Mouse (Mus musculus): Measurements from ENCODE around the gene Wasf2. TPM values are rescaled to one million over a fixed set of nuclear protein-coding genes. Genes with fewer than 3 reads are reported as not detected.

The Wasf2 gene
- 49.0 and 49.1 TPM in 2 replicates for polyA plus RNA-seq (2016; fragmentation: Nextera tagmentation; extraction: Ambion mirVana)

DNA sequence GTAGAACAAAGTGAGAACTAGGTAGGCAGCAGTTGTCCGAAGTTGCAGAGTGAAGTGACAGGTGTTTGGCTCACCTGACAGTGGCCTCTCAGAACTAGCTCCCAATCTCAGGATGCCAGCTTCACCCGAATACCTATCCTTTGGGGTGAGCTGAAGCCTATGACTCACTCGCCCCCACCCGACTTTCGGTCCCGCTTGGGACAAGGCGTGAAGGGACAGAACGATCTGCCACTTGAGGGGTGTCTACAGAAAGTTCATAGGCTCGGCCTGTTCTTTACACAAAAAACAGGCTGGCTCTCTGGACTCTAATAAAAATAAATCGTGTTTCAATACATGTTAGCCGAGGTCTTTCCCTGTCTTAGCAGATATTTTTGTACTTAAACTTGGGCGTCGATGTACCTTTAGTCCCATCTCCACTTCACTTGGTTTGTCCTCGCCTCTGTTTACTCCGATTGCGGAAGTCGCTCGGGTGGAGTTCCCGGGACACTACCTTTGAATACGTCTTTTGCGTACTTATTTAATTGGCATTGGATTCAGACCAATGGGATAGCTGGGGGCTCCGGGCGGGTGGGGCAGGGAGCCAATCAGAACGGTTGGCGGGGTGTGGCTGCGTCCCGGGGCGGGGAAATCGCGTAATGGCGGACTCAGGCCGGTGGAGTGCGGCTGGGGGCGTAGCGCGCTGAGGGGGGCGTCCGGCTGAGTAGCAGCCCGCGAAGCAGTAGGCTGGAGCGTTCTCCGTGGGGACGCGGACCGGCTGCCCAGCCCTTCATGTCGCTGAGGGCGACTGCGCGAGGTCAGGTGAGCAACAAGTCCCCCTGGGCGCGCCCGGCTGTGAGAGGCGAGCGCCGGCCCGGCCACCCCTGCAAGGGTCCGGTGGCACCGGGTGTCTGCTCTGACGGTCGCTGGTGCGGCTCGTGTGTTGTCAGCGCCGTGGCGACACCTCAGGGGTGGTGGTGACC lies at the start of gene Wasf2:
Gene Wasf2, plus strand, starts transcription at position 575 of the 959 bp plus-strand sequence.
- peak; percentile 95 for ATAC-seq (ENCODE audit: low FRiP score)
- Histone ChIP-seq H3K4me1 (peaks cover 18% of the 10 kb centered on the region), H3K36me3 (no peaks in the 10 kb centered on the region), H3K4me3 (peak within 1 kb of the TSS; percentile 80), H3K27me3 (no peaks in the 10 kb centered on the region), H3K27ac (peak within 1 kb of the TSS; percentile 62; the same call in 1 of the 2 replicates), H3K9me3 (replicated peaks) (no peaks in the 10 kb centered on the region), H3K4me2 (replicated peaks) (peak within 1 kb of the TSS; percentile 66), H3K9ac (peak within 1 kb of the TSS; percentile 68)
- WGBS, result under 1% methylated on average over 65 of the region's 65 CpGs

DNA sequence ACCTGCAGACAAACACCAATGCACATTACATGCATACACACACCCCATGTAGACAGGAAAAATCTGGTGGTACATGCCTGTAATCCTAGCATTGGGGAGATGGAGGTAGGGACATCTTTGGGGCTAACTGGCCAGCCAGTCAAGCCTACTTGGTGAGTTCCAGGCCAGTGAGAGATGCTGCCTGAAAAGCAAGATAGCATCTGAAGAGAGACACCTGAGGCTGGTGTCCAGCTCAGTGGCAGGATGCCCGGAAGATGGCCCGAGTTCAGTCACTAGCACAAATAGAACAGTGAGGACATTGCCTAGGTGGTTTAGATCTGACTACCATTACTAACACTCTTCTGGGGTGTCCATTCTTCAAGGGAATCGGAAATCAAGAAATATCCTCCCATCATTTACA lies 49.4 kb upstream of the Wasf2 start:
- 91% methylated on average over 3 of the region's 3 CpGs for WGBS
- no peak overlapping the region for H3K4me2 ChIP-seq (replicated peaks)
- peaks cover 47% of the 10 kb centered on the region for H3K4me1 ChIP-seq
- no peaks in the 10 kb centered on the region for H3K9me3 ChIP-seq (replicated peaks)
- peaks cover 16% of the 10 kb centered on the region for H3K36me3 ChIP-seq
- peaks cover 6% of the 10 kb centered on the region; the same call in 1 of the 2 replicates for H3K27me3 ChIP-seq
- ATAC-seq (ENCODE audit: low FRiP score), result no peak
- no peak overlapping the region for H3K27ac ChIP-seq
- H3K4me3 ChIP-seq, result no peak overlapping the region
- H3K9ac ChIP-seq, result no peak overlapping the region

DNA sequence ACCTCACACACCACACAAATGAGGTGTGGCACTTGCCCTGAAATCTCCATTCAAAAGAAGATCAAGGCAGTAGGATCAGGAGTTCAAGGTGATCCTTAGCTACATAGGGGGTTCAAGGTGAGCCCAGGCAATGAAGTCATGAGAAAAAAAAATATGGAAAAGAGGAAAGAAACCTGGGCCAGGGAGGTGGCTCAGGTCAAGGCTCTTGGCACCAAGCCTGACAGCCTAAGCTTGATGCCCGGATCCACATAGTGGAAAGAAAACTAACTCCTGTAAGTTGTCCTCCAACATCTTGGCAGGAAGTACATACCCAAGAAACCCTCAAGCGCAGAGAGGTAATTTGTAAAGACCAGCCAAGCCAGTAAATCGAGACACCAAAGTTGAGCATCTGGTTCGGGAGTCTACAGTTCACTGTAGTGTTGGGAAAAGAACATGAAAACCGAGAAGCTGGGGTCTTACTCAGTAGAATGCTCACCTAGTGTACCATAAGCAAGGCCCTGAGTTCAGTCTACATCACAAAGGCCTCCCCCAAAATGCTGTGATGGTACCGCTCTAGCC lies 48.0 kb upstream of the Wasf2 start:
- no peak overlapping the region for H3K9ac ChIP-seq
- no peaks in the 10 kb centered on the region for H3K9me3 ChIP-seq (replicated peaks)
- WGBS, result 85% methylated on average over 6 of the region's 6 CpGs
- ATAC-seq (ENCODE audit: low FRiP score), result no peak
- peaks cover 51% of the 10 kb centered on the region for H3K4me1 ChIP-seq
- H3K4me2 ChIP-seq (replicated peaks), result no peak overlapping the region
- H3K36me3 ChIP-seq, result peaks cover 16% of the 10 kb centered on the region
- H3K4me3 ChIP-seq, result no peak overlapping the region
- H3K27ac ChIP-seq, result no peak overlapping the region
- H3K27me3 ChIP-seq, result peaks cover 6% of the 10 kb centered on the region; the same call in 1 of the 2 replicates

DNA sequence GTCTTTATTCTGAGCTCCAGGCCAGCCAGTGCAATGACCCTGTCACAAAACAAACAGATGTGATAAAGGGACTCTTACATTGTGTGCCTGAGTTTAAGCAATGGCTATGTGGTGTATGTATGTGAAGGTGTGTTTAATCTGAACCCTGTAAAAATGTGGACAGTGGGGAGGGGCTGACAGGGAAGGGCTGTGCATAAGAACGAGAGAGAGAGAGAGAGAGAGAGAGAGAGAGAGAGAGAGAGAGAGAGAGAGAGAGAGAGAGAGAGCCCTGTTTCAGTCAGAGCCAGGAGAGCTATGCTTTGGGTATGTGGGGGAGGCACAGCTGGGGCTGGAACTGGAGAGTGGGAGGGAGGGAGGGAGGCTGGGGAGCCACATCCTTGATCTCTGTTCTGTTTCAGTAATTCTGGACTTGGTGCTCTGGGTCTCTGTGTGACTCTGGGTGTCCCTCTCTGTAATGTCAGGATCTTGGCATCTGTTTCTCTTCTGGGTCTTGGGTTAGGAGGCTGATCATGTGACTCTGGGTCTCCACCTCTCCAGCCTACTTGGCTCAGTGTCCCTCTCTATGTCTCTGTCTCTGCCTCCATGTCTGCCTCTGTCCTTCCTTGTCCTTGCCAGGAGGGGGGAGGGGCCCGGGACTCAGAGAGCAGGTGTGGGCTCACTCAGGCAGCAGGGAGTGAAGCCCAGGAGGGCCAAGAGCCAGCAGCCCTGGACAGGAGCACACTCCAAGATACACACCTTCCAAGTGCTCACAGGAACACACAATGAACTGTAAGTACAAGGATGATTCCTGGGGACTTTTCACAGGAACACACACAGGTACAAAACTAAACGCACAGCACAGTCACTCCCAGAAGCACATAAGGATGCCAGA lies 46.1 kb upstream of the Wasf2 start:
- H3K4me1 ChIP-seq, result peaks cover 50% of the 10 kb centered on the region
- H3K4me2 ChIP-seq (replicated peaks), result peak overlapping the region; percentile 84
- no peaks in the 10 kb centered on the region for H3K36me3 ChIP-seq
- WGBS, result 15% methylated on average over 3 of the region's 3 CpGs
- no peaks in the 10 kb centered on the region for H3K9me3 ChIP-seq (replicated peaks)
- H3K27me3 ChIP-seq, result peaks cover 6% of the 10 kb centered on the region; the same call in 1 of the 2 replicates
- H3K27ac ChIP-seq, result peak overlapping the region; percentile 71
- peak; percentile 42; the same call in 1 of the 2 replicates for ATAC-seq (ENCODE audit: low FRiP score)
- no peak overlapping the region; the same call in 1 of the 2 replicates for H3K9ac ChIP-seq
- H3K4me3 ChIP-seq, result no peak overlapping the region

DNA sequence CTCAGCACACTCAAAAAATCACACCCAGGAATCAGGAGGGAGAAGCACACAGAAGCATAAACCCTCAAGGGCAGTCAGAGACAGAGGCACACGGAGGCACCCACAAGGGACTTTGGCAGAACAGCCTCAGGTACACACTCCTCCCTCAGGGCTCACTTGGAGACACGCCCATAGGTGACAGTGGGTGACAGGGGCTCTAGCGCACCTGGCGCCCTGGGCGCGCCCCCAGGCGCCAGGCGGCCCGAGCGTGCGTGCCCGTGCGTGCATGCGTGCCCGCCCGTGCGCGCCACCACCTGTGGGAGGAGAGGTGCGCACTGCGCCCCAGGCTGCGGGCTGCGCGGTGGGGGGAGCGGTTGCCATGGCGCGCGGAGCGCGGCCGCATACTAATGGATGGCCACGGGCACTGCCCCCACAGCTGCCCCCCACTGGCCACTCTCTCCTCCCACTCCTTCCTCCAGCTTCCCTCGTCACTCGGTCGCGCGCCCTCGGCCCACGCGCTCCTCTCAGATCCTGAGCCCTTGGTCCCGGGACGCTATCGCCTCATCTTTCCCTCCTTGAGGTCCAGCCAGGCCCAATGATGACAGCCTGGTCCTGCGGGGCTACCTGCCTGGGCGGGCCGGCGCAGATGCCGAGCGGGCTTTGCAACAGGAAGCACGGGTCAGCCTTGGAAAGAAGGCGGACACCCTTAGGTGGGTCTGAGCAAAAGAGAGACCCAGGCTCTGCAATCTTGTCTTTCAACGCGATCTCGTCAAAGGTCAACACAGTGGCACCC lies 45.1 kb upstream of the Wasf2 start:
- Histone ChIP-seq H3K4me1 (peaks cover 54% of the 10 kb centered on the region), H3K9ac (peak overlapping the region; percentile 52), H3K36me3 (no peaks in the 10 kb centered on the region), H3K4me2 (replicated peaks) (peak overlapping the region; percentile 84), H3K27ac (peak overlapping the region; percentile 71), H3K27me3 (peaks cover 10% of the 10 kb centered on the region; the same call in 1 of the 2 replicates), H3K4me3 (peak overlapping the region; percentile 36), H3K9me3 (replicated peaks) (no peaks in the 10 kb centered on the region)
- ATAC-seq (ENCODE audit: low FRiP score), result peak; percentile 51
- under 1% methylated on average over 43 of the region's 53 CpGs for WGBS

DNA sequence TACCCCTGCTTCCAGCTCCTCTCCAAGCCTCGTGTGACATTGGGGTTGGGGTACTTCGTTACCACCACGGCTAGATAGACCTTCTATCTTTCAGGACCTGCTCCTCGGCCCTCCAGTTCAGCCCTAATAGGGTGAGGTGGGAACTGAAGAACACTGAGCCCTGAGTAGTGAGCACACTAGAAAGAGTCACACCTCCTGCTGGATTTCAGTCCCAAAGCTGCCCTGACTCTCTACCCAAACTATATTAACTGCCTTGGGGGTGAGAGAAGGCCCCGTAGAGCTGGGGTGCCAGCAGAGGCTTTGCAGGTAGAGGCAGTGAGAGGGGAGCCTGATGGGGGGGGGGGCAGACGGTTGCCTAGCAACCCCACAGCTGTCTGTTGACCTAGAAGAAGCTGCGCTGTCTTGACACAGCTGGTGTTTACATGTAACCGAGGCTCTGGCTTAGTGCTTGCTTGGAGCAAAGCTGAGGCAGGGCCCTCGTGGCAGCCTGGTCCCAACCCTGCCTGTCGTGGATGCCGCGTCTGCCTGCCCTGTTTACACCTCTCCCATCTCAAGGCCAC lies 44.4 kb upstream of the Wasf2 start:
- Histone ChIP-seq H3K4me2 (replicated peaks) (peak overlapping the region; percentile 84), H3K27me3 (peaks cover 10% of the 10 kb centered on the region; the same call in 1 of the 2 replicates), H3K4me3 (peak overlapping the region; percentile 36), H3K9ac (no peak overlapping the region), H3K4me1 (peaks cover 60% of the 10 kb centered on the region), H3K27ac (peak overlapping the region; percentile 71), H3K36me3 (no peaks in the 10 kb centered on the region), H3K9me3 (replicated peaks) (no peaks in the 10 kb centered on the region)
- ATAC-seq (ENCODE audit: low FRiP score), result peak; percentile 38; the same call in 1 of the 2 replicates
- whole genome bisulfite sequencing, result 11% methylated on average over 12 of the region's 12 CpGs

DNA sequence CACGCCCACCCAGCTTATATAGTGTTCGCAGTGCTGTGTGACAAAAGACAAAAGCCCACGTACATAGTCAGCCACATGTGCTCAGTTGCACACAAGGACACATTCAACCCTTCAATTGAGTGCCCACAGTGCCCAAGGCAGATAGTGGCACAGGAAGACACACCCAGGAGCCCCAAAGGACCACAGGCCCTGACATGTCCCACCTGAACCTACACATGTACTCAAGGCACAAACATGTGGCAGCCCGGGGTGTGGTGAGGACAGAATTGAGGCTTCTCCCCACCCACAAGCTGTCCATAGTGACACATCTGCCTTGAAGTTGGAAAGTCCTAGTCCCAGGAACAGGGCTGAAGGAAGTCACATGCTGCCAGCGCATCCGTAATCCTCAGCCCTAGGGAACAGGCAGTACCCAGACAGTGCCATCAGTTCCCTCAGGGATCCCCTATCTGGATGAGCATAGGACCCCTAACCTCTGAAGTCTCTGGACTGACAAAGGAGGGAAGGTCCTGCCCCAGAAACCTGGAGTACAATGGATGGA lies 43.1 kb upstream of the Wasf2 start:
- Histone ChIP-seq H3K4me1 (peaks cover 70% of the 10 kb centered on the region), H3K4me3 (no peak overlapping the region), H3K9ac (no peak overlapping the region), H3K27me3 (peaks cover 10% of the 10 kb centered on the region; the same call in 1 of the 2 replicates), H3K9me3 (replicated peaks) (no peaks in the 10 kb centered on the region), H3K27ac (peak overlapping the region; percentile 0; the same call in 1 of the 2 replicates), H3K36me3 (no peaks in the 10 kb centered on the region), H3K4me2 (replicated peaks) (no peak overlapping the region)
- WGBS, result 87% methylated on average over 6 of the region's 6 CpGs
- no peak for ATAC-seq (ENCODE audit: low FRiP score)

DNA sequence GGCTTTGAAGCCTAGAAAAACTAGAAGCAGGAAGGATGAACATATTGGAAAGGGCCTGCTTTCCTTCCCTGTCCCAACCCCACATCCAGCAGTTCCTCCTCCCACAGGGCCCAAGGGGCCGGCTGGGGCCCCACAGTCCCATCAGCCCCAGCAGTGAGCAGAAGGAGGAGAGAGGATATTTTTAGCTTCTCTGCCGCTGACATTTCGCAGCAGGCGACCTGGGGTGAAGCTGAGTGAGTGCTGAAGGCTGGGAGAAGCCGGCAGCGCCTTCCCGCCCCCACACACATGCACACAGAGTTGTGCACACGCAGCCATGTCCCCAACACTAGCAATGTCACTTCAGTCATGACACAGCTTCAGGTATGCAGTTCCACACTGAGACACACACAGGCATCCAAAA lies 42.5 kb upstream of the Wasf2 start:
- no peak for ATAC-seq (ENCODE audit: low FRiP score)
- Histone ChIP-seq H3K4me2 (replicated peaks) (no peak overlapping the region), H3K4me1 (peaks cover 75% of the 10 kb centered on the region), H3K9ac (no peak overlapping the region), H3K36me3 (no peaks in the 10 kb centered on the region), H3K27me3 (peaks cover 10% of the 10 kb centered on the region; the same call in 1 of the 2 replicates), H3K4me3 (no peak overlapping the region), H3K27ac (peak overlapping the region; percentile 0; the same call in 1 of the 2 replicates), H3K9me3 (replicated peaks) (no peaks in the 10 kb centered on the region)
- WGBS, result 56% methylated on average over 8 of the region's 8 CpGs

DNA sequence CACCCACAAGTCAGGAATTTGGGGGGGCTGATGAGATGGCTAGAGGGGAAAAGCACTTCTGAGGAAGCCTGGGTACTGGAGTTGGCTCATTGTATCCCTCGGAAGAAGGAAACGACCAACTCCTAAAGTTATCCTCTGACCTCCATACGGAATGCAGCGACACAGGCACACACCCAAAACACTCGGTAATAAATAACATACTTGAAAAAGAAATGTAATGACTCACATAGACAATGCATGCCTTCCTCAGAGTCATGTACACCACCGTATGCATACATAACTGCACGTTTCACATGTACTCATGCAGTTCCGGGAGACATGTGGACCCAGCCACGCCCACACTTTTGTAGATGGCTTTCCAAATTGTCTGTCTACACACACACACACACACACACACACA lies 41.0 kb upstream of the Wasf2 start:
- Histone ChIP-seq H3K4me2 (replicated peaks) (no peak overlapping the region), H3K9me3 (replicated peaks) (no peaks in the 10 kb centered on the region), H3K27me3 (peaks cover 10% of the 10 kb centered on the region; the same call in 1 of the 2 replicates), H3K9ac (no peak overlapping the region), H3K36me3 (no peaks in the 10 kb centered on the region), H3K27ac (peak overlapping the region; percentile 84; the same call in 1 of the 2 replicates), H3K4me1 (peaks cover 80% of the 10 kb centered on the region), H3K4me3 (no peak overlapping the region)
- no peak for ATAC-seq (ENCODE audit: low FRiP score)
- WGBS, result 89% methylated on average over 9 of the region's 9 CpGs

DNA sequence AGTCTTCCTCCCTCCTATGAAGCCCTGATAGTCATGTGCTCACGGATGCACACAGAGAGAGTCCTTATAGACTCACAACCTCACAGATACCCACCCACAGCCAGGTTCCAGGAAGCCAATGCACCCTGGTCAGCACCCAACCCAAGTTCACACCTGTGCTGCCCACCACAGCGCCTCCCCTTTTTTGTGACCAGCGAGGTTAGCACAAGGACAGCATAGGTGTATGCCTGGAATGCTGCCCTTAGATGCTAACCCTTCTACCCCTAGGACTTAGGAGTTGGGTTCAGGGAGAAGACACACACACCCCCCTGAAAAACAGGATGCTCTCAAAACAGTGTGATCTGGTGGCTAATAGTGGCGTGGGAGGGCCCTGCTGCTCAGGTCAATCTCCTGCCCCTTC lies 40.5 kb upstream of the Wasf2 start:
- H3K27ac ChIP-seq, result peak overlapping the region; percentile 84
- 80% methylated on average over 4 of the region's 4 CpGs for WGBS
- peaks cover 80% of the 10 kb centered on the region for H3K4me1 ChIP-seq
- peak overlapping the region; percentile 41; the same call in 1 of the 2 replicates for H3K9ac ChIP-seq
- H3K4me3 ChIP-seq, result no peak overlapping the region
- no peak overlapping the region; the same call in 1 of the 2 replicates for H3K4me2 ChIP-seq (replicated peaks)
- H3K27me3 ChIP-seq, result peaks cover 10% of the 10 kb centered on the region; the same call in 1 of the 2 replicates
- H3K9me3 ChIP-seq (replicated peaks), result no peaks in the 10 kb centered on the region
- no peaks in the 10 kb centered on the region for H3K36me3 ChIP-seq
- no peak for ATAC-seq (ENCODE audit: low FRiP score)

Data from hindbrain, embryonic 12.5 days (tissue).